Mouse (Mus musculus): ENCODE measurements at regions not wholly inside any gene's neighbourhood (a gene's known extent, or its start where the extent isn't known, plus 50 kb on each side); places are given as distances from the start of the nearest gene placed in this dataset.

- Histone ChIP-seq H3K27me3 (replicated peaks; ENCODE audit: insufficient read depth, low read length) (no peaks in the 10 kb centered on the region), H3K9me3 (ENCODE audit: low read length) (no peaks in the 10 kb centered on the region), H3K9ac (replicated peaks; ENCODE audit: low read depth) (no peak overlapping the region), H3K36me3 (ENCODE audit: insufficient read depth, low read length) (no peaks in the 10 kb centered on the region), H3K27ac (ENCODE audit: low read length) (no peak overlapping the region), H3K4me2 (replicated peaks; ENCODE audit: low read depth, low read length) (no peak overlapping the region), H3K4me1 (ENCODE audit: insufficient read depth, low read depth, low read length) (no peaks in the 10 kb centered on the region), H3K4me3 (ENCODE audit: low read depth, low read length) (no peak overlapping the region)
- ATAC-seq, result no peak
- 66% methylated on average over 2 of the region's 2 CpGs for WGBS
- DNase-seq (ENCODE audit: low spot score), result no peak
- no peak for TF ChIP-seq EP300 (IDR thresholded peaks at IDR 0.05)
- no peak for TF ChIP-seq CTCF (IDR thresholded peaks at IDR 0.05)
Observed at GRCm38 (mm10) chr5:18434245-18434644, 74.1 kb upstream of the Gnai1 start.

GRCm38 (mm10) chr5:18433287-18433686, 73.1 kb upstream of the Gnai1 start:
- H3K9ac ChIP-seq (replicated peaks; ENCODE audit: low read depth), result no peak overlapping the region
- WGBS, result 49% methylated on average over 7 of the region's 7 CpGs
- no peaks in the 10 kb centered on the region for H3K27me3 ChIP-seq (replicated peaks; ENCODE audit: insufficient read depth, low read length)
- H3K27ac ChIP-seq (ENCODE audit: low read length), result no peak overlapping the region
- DNase-seq (ENCODE audit: low spot score) (no peak), ATAC-seq (no peak)
- H3K4me3 ChIP-seq (ENCODE audit: low read depth, low read length), result no peak overlapping the region
- no peaks in the 10 kb centered on the region for H3K4me1 ChIP-seq (ENCODE audit: insufficient read depth, low read depth, low read length)
- no peaks in the 10 kb centered on the region for H3K9me3 ChIP-seq (ENCODE audit: low read length)
- H3K36me3 ChIP-seq (ENCODE audit: insufficient read depth, low read length), result no peaks in the 10 kb centered on the region
- TF ChIP-seq CTCF (IDR thresholded peaks at IDR 0.05), result no peak
- TF ChIP-seq EP300 (IDR thresholded peaks at IDR 0.05), result no peak
- no peak overlapping the region for H3K4me2 ChIP-seq (replicated peaks; ENCODE audit: low read depth, low read length)

- no peaks in the 10 kb centered on the region for H3K4me1 ChIP-seq (ENCODE audit: insufficient read depth, low read depth, low read length)
- DNase-seq (ENCODE audit: low spot score), result no peak
- H3K4me2 ChIP-seq (replicated peaks; ENCODE audit: low read depth, low read length), result no peak overlapping the region
- WGBS, result 44% methylated on average over 4 of the region's 4 CpGs
- no peaks in the 10 kb centered on the region for H3K36me3 ChIP-seq (ENCODE audit: insufficient read depth, low read length)
- ATAC-seq, result no peak
- H3K27me3 ChIP-seq (replicated peaks; ENCODE audit: insufficient read depth, low read length), result no peaks in the 10 kb centered on the region
- no peak overlapping the region for H3K4me3 ChIP-seq (ENCODE audit: low read depth, low read length)
- H3K9me3 ChIP-seq (ENCODE audit: low read length), result no peaks in the 10 kb centered on the region
- H3K27ac ChIP-seq (ENCODE audit: low read length), result no peak overlapping the region
- TF ChIP-seq EP300 (IDR thresholded peaks at IDR 0.05) (no peak), CTCF (IDR thresholded peaks at IDR 0.05) (no peak)
- H3K9ac ChIP-seq (replicated peaks; ENCODE audit: low read depth), result no peak overlapping the region
Observed at GRCm38 (mm10) chr5:18425098-18425497, 64.9 kb upstream of the Gnai1 start.

- ATAC-seq, result no peak
Observed at GRCm38 (mm10) chr5:18414892-18415291, 54.7 kb upstream of the Gnai1 start.

More at GRCm38 (mm10) chr5:18414892-18415291, 54.7 kb upstream of the Gnai1 start:
- Histone ChIP-seq H3K9ac (replicated peaks; ENCODE audit: low read depth) (no peak overlapping the region), H3K4me2 (replicated peaks; ENCODE audit: low read depth, low read length) (no peak overlapping the region), H3K4me1 (ENCODE audit: insufficient read depth, low read depth, low read length) (no peaks in the 10 kb centered on the region), H3K36me3 (ENCODE audit: insufficient read depth, low read length) (no peaks in the 10 kb centered on the region), H3K27me3 (replicated peaks; ENCODE audit: insufficient read depth, low read length) (no peaks in the 10 kb centered on the region), H3K9me3 (ENCODE audit: low read length) (no peaks in the 10 kb centered on the region), H3K27ac (ENCODE audit: low read length) (no peak overlapping the region), H3K4me3 (ENCODE audit: low read depth, low read length) (no peak overlapping the region)
- 53% methylated on average over 3 of the region's 3 CpGs for WGBS
- no peak for DNase-seq (ENCODE audit: low spot score)
- no peak for TF ChIP-seq CTCF (IDR thresholded peaks at IDR 0.05)
- no peak for TF ChIP-seq EP300 (IDR thresholded peaks at IDR 0.05)

Data from lung, postnatal 0 days (tissue).